Mouse (Mus musculus) urinary bladder, adult 18-20 months (tissue): ENCODE results near the gene Bace2.

Experiments
- DNase-seq, 2 experiments: peaks; one replicate each; pipeline ENCODE4 v3.0.0; 2022; ENCODE audit warnings: low spot score in 2 of 2, mixed read lengths in 2 of 2

Gene Bace2

GRCm38 (mm10) chr16:97401741-97402140 lies 45.2 kb downstream of the Bace2 start:
- DNase-seq: no peak

GRCm38 (mm10) chr16:97402213-97402785 lies 45.8 kb downstream of the Bace2 start:
- no peak for DNase-seq

DNA sequence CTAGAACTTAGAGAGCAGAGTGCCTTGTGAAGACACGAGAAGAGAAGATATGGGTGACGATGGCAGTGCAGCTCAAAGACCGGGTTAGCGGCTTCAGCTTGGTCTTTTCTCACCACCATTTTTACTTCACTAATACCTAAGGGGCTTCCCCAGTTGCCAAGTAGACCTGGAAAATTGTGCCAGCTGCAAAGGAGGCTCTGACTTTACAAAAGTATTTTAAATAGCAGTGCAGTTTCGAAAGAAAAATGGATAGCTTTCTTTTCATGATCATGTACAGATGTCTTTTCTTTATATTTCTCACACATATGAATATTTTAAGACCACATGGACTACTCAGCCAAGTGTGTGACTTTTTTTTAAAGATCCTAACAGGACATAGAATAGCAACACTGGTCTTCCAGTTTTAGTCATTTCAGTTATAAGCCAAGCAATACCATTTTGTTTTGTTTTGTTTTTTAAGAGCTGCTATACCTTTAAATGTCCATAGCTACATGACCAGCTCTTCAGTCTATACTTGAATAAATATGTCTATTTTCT lies 49.0 kb downstream of the Bace2 start:
- no peak for DNase-seq

DNA sequence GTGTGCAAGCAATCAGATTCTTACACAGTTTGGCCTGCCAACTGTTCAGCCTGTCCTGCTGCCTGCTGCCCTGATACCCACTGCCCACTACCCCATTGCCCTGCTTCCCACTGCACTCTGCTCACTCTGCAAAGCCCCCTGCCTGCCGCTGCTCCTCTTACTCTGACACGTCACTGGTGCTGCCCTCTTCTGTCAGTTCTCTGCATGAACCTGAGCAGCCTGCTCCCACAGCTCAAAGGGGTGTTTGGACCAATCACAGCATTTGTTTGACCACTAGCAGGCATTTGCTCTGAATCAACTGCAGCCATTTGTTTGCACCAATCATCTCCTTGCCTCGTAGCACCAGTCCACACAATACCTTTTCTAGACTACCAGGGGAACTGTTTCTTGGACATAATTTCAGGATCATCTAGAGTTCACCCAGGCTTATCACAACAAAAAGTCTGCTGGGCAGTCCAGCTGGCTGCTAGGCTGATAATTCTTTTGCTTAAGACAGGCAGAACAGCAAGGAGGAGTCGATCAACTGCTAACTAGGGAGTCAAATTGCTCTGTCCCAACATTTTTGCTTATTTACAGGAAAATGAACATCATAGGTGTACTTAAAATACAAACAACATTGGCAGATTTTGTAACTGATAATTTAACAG lies 61.5 kb downstream of the Bace2 start:
- DNase-seq: peak; percentile 44 to 46

- no peak for DNase-seq
Measured at GRCm38 (mm10) chr16:97418749-97419453, 62.4 kb downstream of the Bace2 start.

GRCm38 (mm10) chr16:97421671-97422070 lies 65.1 kb downstream of the Bace2 start:
- no peak for DNase-seq

DNA sequence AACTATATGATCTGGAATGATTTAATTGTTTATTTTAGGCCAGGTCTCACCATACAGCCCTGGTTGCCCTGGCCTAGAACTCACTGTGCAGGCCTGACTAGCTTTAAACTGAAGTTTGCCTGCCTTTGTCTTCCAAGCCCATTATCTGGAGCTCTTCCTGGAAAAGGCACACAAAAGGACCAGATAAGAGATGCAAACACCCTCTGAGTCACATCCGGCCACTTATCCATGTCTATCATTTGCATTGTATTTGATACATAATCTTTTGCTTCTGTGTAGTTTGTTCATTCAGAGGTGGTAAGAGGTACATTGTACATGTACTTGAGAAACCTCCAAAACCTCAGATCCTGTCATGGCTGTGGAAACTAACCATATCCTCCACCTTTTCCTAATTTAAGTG lies 67.1 kb downstream of the Bace2 start:
- DNase-seq: no peak

DNA sequence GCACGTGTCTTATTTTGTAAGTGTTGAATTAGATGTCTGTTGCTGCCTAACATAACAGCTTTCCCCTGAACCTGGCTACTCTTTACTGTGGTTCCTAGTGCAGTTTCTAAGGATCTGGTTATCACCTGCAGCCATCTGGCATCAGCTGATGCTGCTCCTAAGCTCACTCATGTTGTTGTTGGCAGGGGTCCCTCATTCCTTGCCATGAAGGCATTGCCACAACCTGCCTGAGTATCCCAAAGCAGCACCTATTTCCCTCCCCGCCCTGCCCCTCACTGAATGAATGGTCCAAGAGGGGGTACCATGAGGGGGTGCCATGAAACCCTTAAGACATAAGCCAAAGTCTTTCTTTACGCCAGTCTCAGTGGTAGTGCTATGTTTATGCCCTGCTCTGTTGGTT lies 71.5 kb downstream of the Bace2 start:
- DNase-seq: no peak

- no peak for DNase-seq
Measured at GRCm38 (mm10) chr16:97430091-97430490, 73.5 kb downstream of the Bace2 start.

DNA sequence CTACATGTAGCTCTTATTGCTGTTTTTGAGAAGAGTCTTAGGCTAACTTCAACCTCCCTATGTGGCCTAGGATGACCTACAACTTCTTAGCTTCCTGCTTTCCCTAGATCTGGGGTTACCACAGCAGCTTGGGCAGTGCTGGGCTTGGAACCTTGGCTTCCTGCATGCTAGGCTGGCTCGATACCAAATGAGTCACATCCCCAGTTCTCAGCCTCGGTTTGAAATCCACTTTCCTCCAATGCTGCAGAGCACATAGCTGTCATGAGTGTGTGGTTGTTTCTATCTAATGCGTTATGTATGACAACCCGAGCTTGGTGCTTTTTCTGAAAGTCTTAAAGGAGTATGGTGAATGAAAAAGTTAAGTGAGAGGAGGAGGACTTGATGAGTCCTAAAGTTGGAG lies 74.8 kb downstream of the Bace2 start:
- peak in 1 of 2 experiments; percentile 29 for DNase-seq

DNA sequence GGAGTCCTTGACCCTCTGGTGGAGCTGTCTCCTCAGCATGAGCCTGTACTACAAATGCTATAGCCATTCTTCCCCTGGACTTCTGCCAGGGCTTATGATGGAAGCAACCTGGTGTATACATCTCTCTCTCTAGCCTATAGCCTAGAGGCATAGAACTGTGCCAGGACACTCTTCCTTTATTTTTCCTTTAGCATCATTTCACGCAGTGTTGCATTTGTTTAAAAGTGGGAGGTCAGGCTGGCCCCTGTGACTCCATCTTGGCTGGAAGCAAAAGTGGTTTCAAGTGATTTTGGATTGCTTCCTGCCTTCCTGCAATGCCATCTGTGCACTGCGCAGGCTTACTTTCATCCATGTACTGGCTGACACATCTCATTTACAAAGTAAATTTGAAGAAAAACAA lies 77.7 kb downstream of the Bace2 start:
- DNase-seq: no peak

DNA sequence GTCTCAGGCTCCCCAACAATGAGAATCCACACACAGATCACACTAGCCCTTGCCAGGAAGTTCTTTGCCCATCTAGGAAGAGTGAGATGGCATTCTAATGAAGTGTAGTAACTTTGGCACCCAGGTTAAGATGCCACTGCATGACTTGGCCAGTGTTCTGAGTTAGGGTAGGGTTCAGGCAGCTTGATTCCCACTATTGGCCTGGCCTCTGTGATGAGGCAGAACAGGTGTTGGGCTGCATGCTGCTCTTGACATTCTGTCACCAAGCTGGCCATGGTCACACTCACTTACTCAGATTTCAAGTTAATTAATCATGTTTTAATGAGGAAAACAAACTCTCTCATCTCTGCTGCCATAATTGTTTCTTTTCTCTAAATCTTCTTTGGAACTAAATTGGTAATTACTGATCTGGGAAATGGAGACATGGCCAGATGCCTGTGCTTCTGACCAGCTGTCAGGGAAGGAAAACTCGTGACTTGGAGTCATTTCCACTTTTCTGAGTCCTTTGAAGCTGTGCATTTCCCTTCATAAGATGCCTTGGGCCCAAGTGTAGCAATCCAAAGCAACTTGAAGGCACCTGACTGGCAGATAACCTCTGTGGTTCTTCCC lies 81.0 kb downstream of the Bace2 start:
- no peak for DNase-seq

DNA sequence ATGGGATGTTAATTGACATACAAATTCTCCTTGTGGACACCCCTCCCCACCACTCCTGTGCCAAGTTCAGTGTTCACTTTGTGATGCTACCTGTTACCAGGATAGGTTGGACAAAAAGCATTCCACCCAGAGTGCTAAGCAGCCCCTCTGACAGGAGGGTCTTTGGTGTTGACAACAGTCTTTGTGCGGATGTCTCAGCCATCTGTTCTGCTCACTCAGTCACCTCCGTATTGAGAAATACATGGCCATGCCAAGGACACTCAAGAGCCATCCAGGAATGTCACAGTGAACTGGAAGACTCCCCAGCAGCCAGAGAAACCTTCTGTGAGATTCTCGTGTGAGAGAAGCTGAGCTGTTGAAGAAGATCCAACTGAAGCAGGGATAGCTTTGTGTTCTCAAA lies 81.6 kb downstream of the Bace2 start:
- no peak for DNase-seq

DNA sequence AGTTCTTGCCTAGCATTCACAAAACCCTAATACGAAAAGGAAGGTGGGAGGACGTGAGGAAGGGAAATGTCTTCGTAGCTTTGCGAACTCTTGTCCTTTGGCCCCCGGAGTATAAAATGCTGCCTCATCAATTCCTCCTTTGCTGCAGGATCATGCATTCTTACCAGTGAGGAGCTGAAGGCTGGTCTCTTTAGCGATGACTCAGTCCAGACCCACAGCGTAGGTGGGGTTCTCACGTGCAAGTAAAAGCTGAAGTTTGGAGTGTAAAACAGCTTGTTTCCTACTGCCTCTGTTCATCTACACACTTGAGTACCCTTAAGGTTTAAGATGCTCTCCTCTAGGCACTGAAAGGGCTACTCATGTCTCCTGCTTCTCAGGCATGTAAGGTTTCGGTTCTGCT lies 85.4 kb downstream of the Bace2 start:
- DNase-seq: no peak

- DNase-seq: peak in 1 of 2 experiments; percentile 25
Measured at GRCm38 (mm10) chr16:97443670-97444263, 87.2 kb downstream of the Bace2 start.

DNA sequence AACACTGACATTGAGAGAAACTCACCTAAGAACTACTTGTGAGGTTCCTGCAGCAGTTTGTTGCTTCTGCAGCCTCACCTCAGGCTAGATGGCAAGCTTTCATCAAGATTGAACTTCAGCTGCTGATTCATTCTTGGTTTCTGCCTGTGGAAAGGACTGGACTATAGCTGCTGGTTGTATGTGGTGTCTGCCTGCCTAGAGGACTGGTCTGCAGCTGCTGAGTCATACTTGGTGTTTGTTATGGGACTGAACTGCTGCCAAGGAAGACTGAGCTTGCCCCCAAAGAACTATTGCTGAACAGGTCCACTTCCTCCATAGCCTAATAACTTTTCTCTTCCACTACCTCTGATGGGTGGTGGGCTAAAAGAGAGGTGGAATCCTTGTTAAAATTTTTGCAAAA lies 90.8 kb downstream of the Bace2 start:
- DNase-seq: no peak

- DNase-seq: no peak
Measured at GRCm38 (mm10) chr16:97459831-97460230, 103.3 kb downstream of the Bace2 start.

- no peak for DNase-seq
Measured at GRCm38 (mm10) chr16:97461271-97461670, 104.7 kb downstream of the Bace2 start.

DNA sequence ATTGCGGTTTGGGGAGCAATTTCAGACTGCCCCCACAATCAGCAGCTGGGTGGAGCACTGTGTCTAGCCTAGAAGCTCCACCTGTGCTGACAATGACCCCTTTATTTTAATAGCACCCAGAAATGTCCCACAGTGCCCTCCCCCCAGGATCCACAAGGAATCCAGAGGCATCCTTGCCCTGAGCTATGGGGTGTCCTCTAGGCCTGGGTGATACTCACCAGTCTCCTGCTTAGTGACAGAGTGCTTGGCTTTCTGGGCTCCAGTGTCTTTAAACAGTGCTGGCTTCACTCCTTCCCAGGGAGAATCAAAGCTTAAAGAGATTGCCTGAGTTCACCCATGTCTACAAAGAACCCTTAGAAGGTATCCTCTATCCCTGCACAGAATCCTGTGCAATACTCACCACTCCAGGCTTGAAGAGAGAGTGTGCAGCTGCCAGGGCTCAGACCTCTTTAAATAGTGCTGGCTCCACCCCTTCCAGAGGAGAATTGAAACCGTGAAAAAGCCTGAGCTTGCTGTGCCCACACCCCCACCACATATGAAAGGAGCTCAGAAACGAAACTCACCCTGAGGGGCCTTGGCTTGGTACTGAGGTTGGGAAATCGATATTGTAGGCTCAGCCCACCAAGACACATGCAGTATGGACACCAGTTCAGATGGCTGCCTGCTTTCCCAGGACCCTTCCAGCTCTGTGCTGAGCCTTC lies 106.1 kb downstream of the Bace2 start, which contains the start of gene Mx1:
Gene Mx1, minus strand, starts transcription at position 427 of the 701 bp plus-strand sequence.
- no peak for DNase-seq

- no peak for DNase-seq
Measured at GRCm38 (mm10) chr16:97466182-97466957, 109.8 kb downstream of the Bace2 start.

- no peak for DNase-seq
Measured at GRCm38 (mm10) chr16:97467472-97467871, 110.9 kb downstream of the Bace2 start.
